Mouse (Mus musculus) macrophage (primary cell): ENCODE measurements around the gene 4930402F06Rik. TPM values are rescaled to one million over a fixed set of nuclear protein-coding genes. Genes with fewer than 3 reads are reported as not detected.

Experiments
- H3K27ac ChIP-seq: fragments of 350-480 bp; formaldehyde crosslinking; 2 replicates; pipeline ENCODE4 v1.9.0; 2021
- H3K36me3 ChIP-seq: fragments of 350-480 bp; formaldehyde crosslinking; 2 replicates; pipeline ENCODE4 v1.9.0; 2021; ENCODE audit errors: inconsistent target
- H3K4me3 ChIP-seq: fragments of 350-480 bp; formaldehyde crosslinking; 2 replicates; pipeline ENCODE4 v1.9.0; 2021; ENCODE audit errors: inconsistent target
- H3K79me2 ChIP-seq: fragments of 350-480 bp; formaldehyde crosslinking; 2 replicates; pipeline ENCODE4 v1.9.0; 2021; ENCODE audit errors: inconsistent target
- whole genome bisulfite sequencing: methylation state at CpG from one replicate; pipeline ENCODE4 v1.1.7; 2026; ENCODE audit warnings: inconsistent platforms; ENCODE audit not compliant: missing documents; 5-methylcytosine and 5-hydroxymethylcytosine counted together
- polyA plus RNA-seq: library from polyadenylated mRNA; stranded (reverse); fragments of 250-400 nt; gene quantifications from 3 replicates; pipeline ENCODE4 v1.2.4, GENCODE M21; 2018; ENCODE audit warnings: inconsistent platforms

The 4930402F06Rik gene
- polyA plus RNA-seq, 1 experiment from 2014 or later: not detected

GRCm38 (mm10) chr2:35338036-35338435 lies 58.9 kb downstream of the 4930402F06Rik start:
- no peak overlapping the region for H3K4me3 ChIP-seq
- no peaks in the 10 kb centered on the region for H3K36me3 ChIP-seq
- 64% methylated on average over 1 of the region's 1 CpGs for WGBS
- H3K79me2 ChIP-seq: peaks cover 37% of the 10 kb centered on the region
- H3K27ac ChIP-seq: peak overlapping the region; percentile 92

GRCm38 (mm10) chr2:35337419-35337818 lies 59.6 kb downstream of the 4930402F06Rik start:
- no peaks in the 10 kb centered on the region for H3K36me3 ChIP-seq
- H3K79me2 ChIP-seq: peaks cover 44% of the 10 kb centered on the region
- H3K27ac ChIP-seq: peak overlapping the region; percentile 92
- H3K4me3 ChIP-seq: peak overlapping the region; percentile 97
- WGBS: 50% methylated on average over 10 of the region's 10 CpGs

- peak within 1 kb of the TSS; percentile 92 for H3K27ac ChIP-seq
These were observed 60.3 kb downstream of the 4930402F06Rik start, which contains the start of gene Stom for GRCm38 (mm10) chr2:35336388-35337280. Gene Stom (minus strand): TSS chr2:35336976.

GRCm38 (mm10) chr2:35335620-35336019 lies 61.4 kb downstream of the 4930402F06Rik start:
- 66% methylated on average over 7 of the region's 7 CpGs for WGBS
- Histone ChIP-seq H3K36me3 (no peaks in the 10 kb centered on the region), H3K27ac (peak overlapping the region; percentile 92), H3K4me3 (peak overlapping the region; percentile 97), H3K79me2 (peaks cover 61% of the 10 kb centered on the region)

More at GRCm38 (mm10) chr2:35336388-35337280, 60.3 kb downstream of the 4930402F06Rik start, which contains the start of gene Stom:
- WGBS: 1% methylated on average over 44 of the region's 45 CpGs
- Histone ChIP-seq H3K79me2 (peaks cover 51% of the 10 kb centered on the region), H3K36me3 (no peaks in the 10 kb centered on the region), H3K4me3 (peak within 1 kb of the TSS; percentile 97)

GRCm38 (mm10) chr2:35333670-35334069 lies 63.3 kb downstream of the 4930402F06Rik start:
- H3K79me2 ChIP-seq: peaks cover 81% of the 10 kb centered on the region
- peak overlapping the region; percentile 1 for H3K27ac ChIP-seq
- H3K4me3 ChIP-seq: no peak overlapping the region; the same call in 1 of the 2 replicates
- H3K36me3 ChIP-seq: no peaks in the 10 kb centered on the region

- Histone ChIP-seq H3K27ac (peak overlapping the region; percentile 71), H3K4me3 (no peak overlapping the region), H3K79me2 (peaks cover 98% of the 10 kb centered on the region), H3K36me3 (no peaks in the 10 kb centered on the region)
- WGBS: 82% methylated on average over 2 of the region's 2 CpGs
These were observed 65.8 kb downstream of the 4930402F06Rik start for GRCm38 (mm10) chr2:35331205-35331604.

- Histone ChIP-seq H3K36me3 (peaks cover 18% of the 10 kb centered on the region), H3K27ac (no peak overlapping the region; the same call in 1 of the 2 replicates), H3K4me3 (no peak overlapping the region), H3K79me2 (peaks cover 95% of the 10 kb centered on the region)
- WGBS: 78% methylated on average over 2 of the region's 2 CpGs
These were observed 67.9 kb downstream of the 4930402F06Rik start for GRCm38 (mm10) chr2:35329061-35329460.

GRCm38 (mm10) chr2:35328064-35328792 lies 68.7 kb downstream of the 4930402F06Rik start:
- 48% methylated on average over 11 of the region's 11 CpGs for WGBS
- peaks cover 26% of the 10 kb centered on the region for H3K36me3 ChIP-seq

GRCm38 (mm10) chr2:35327583-35327982 lies 69.4 kb downstream of the 4930402F06Rik start:
- peaks cover 89% of the 10 kb centered on the region for H3K79me2 ChIP-seq
- WGBS: 6% methylated on average over 10 of the region's 10 CpGs
- no peak overlapping the region for H3K4me3 ChIP-seq
- peak overlapping the region; percentile 74 for H3K27ac ChIP-seq
- H3K36me3 ChIP-seq: peaks cover 33% of the 10 kb centered on the region

More at GRCm38 (mm10) chr2:35328064-35328792, 68.7 kb downstream of the 4930402F06Rik start:
- Histone ChIP-seq H3K27ac (peak overlapping the region; percentile 74), H3K4me3 (no peak overlapping the region), H3K79me2 (peaks cover 95% of the 10 kb centered on the region)

GRCm38 (mm10) chr2:35326931-35327330 lies 70.0 kb downstream of the 4930402F06Rik start:
- peaks cover 82% of the 10 kb centered on the region for H3K79me2 ChIP-seq
- no peak overlapping the region for H3K4me3 ChIP-seq
- peak overlapping the region; percentile 74 for H3K27ac ChIP-seq
- H3K36me3 ChIP-seq: peaks cover 39% of the 10 kb centered on the region
- WGBS: 0% methylated on average over 1 of the region's 1 CpGs

- no peak overlapping the region for H3K4me3 ChIP-seq
- H3K27ac ChIP-seq: no peak overlapping the region
- 84% methylated on average over 10 of the region's 10 CpGs for WGBS
- peaks cover 49% of the 10 kb centered on the region for H3K36me3 ChIP-seq
- H3K79me2 ChIP-seq: peaks cover 72% of the 10 kb centered on the region
These were observed 71.0 kb downstream of the 4930402F06Rik start for GRCm38 (mm10) chr2:35325930-35326329.

Other genes starting within 250 kb of the 4930402F06Rik start
- 185 to 231 TPM (median 186 TPM) in 3 replicates for gene Rab14, start 196.1 kb downstream of the 4930402F06Rik start, polyA plus RNA-seq
- gene Gsn, start 140.8 kb downstream of the 4930402F06Rik start, polyA plus RNA-seq: 134 to 277 TPM (median 181 TPM) in 3 replicates
- gene Stom, start 60.2 kb downstream of the 4930402F06Rik start, polyA plus RNA-seq: 180 to 528 TPM (median 364 TPM) in 3 replicates
- gene 4930568D16Rik, start 29.4 kb downstream of the 4930402F06Rik start, polyA plus RNA-seq: not detected in 3 replicates
- gene Ggta1, start 66.1 kb upstream of the 4930402F06Rik start, polyA plus RNA-seq: 86.0 to 211 TPM (median 135 TPM) in 3 replicates
- 0.05 to 1.2 TPM (median 0.14 TPM) in 3 replicates for gene Dab2ip, start 161.1 kb upstream of the 4930402F06Rik start, polyA plus RNA-seq